Mouse (Mus musculus) stomach, embryonic 16.5 days (tissue): ENCODE results near the gene Clcf1. TPM values are rescaled to one million over a fixed set of nuclear protein-coding genes. Genes with fewer than 3 reads are reported as not detected.

Experiments used
- ATAC-seq: fragments of 200-750 bp; cut with Nextera tagmentation; 2 replicates; pipeline ENCODE4 v1.8.0; 2017; ENCODE audit warnings: moderate number of reproducible peaks, moderate TSS enrichment; ENCODE audit not compliant: insufficient read depth, low FRiP score
- H3K27ac ChIP-seq: fragments of 300-500 bp; sonication (generic); 2 replicates; pipeline ENCODE4 v1.5.1; 2014; ENCODE audit warnings: low read length
- H3K27me3 ChIP-seq: fragments of 300-500 bp; sonication (generic); 2 replicates; pipeline ENCODE4 v1.6.1; 2014; ENCODE audit warnings: low read length, control low read depth, mixed read lengths; ENCODE audit not compliant: control insufficient read depth, insufficient read depth
- H3K36me3 ChIP-seq: fragments of 300-500 bp; sonication (generic); 2 replicates; pipeline ENCODE4 v1.6.1; 2014; ENCODE audit warnings: low read length; ENCODE audit not compliant: control insufficient read depth, insufficient read depth
- H3K4me1 ChIP-seq: fragments of 300-500 bp; sonication (generic); 2 replicates; pipeline ENCODE4 v1.6.1; 2014; ENCODE audit warnings: low read length, control low read depth, mixed read lengths; ENCODE audit not compliant: control insufficient read depth, insufficient read depth
- H3K4me2 ChIP-seq: fragments of 300-500 bp; sonication (generic); 2 replicates; pipeline ENCODE4 v1.6.1; 2014; ENCODE audit warnings: low read depth, low read length, mixed read lengths
- H3K4me3 ChIP-seq: fragments of 300-500 bp; sonication (generic); replicated peaks from 2 replicates; pipeline ENCODE4 v1.5.1; 2014; ENCODE audit warnings: mild to moderate bottlenecking, low read length
- H3K9ac ChIP-seq: fragments of 300-500 bp; sonication (generic); 2 replicates; pipeline ENCODE4 v1.6.1; 2014; ENCODE audit warnings: low read length
- H3K9me3 ChIP-seq: fragments of 300-500 bp; sonication (generic); replicated peaks from 2 replicates; pipeline ENCODE4 v1.6.1; 2016; ENCODE audit warnings: low read length, control low read depth; ENCODE audit not compliant: control insufficient read depth
- WGBS: fragments of 180-500 bp; shearing (Covaris S2); extraction: QIAGEN DNeasy Blood & Tissue Kit; methylation state at CpG from one replicate; pipeline ENCODE4 v1.1.7; 2014; 5-methylcytosine and 5-hydroxymethylcytosine counted together
- polyA plus RNA-seq: library from polyadenylated mRNA; unstranded; fragments of >200 nt; fragmentation: Nextera tagmentation; extraction: Ambion mirVana; gene quantifications from 2 replicates; pipeline ENCODE4 v1.2.1, GENCODE M21; 2015

Gene Clcf1
- polyA plus RNA-seq, 1 experiment from 2014 or later, result 6.3 TPM

- H3K27ac ChIP-seq, result peak within 1 kb of the TSS; percentile 96
- H3K4me3 ChIP-seq, result peak within 1 kb of the TSS; percentile 93
- H3K9ac ChIP-seq, result peak within 1 kb of the TSS; percentile 99
- WGBS, result 3% methylated on average over 43 of the region's 47 CpGs
- H3K9me3 ChIP-seq, result no peaks in the 10 kb centered on the region
- peak; percentile 95 for ATAC-seq
- no peaks in the 10 kb centered on the region for H3K27me3 ChIP-seq
- peaks cover 19% of the 10 kb centered on the region for H3K4me1 ChIP-seq
- H3K36me3 ChIP-seq, result peaks cover 24% of the 10 kb centered on the region; the same call in 1 of the 2 replicates
- peak within 1 kb of the TSS; percentile 97 for H3K4me2 ChIP-seq
These were observed 22.3 kb upstream of the Clcf1 start, which contains the start of gene Ppp1ca for GRCm38 (mm10) chr19:4191528-4192250. Gene Ppp1ca (plus strand): TSS chr19:4192065.

- under 1% methylated on average over 50 of the region's 52 CpGs for WGBS
- ATAC-seq, result peak; percentile 48
These were observed 21.6 kb upstream of the Clcf1 start for GRCm38 (mm10) chr19:4192251-4192985.

GRCm38 (mm10) chr19:4193129-4193528, 20.9 kb upstream of the Clcf1 start:
- Histone ChIP-seq H3K9ac (peak overlapping the region; percentile 99), H3K4me3 (peak overlapping the region; percentile 93), H3K4me2 (peak overlapping the region; percentile 97), H3K36me3 (peaks cover 24% of the 10 kb centered on the region; the same call in 1 of the 2 replicates), H3K27ac (peak overlapping the region; percentile 96; the same call in 1 of the 2 replicates), H3K9me3 (no peaks in the 10 kb centered on the region), H3K27me3 (no peaks in the 10 kb centered on the region), H3K4me1 (peaks cover 19% of the 10 kb centered on the region)
- ATAC-seq, result no peak
- WGBS, result 48% methylated on average over 6 of the region's 6 CpGs

More at GRCm38 (mm10) chr19:4192251-4192985, 21.6 kb upstream of the Clcf1 start:
- Histone ChIP-seq H3K4me1 (peaks cover 19% of the 10 kb centered on the region), H3K27me3 (no peaks in the 10 kb centered on the region), H3K4me2 (peak overlapping the region; percentile 97), H3K9me3 (no peaks in the 10 kb centered on the region), H3K36me3 (peaks cover 24% of the 10 kb centered on the region; the same call in 1 of the 2 replicates), H3K4me3 (peak overlapping the region; percentile 93), H3K9ac (peak overlapping the region; percentile 99), H3K27ac (peak overlapping the region; percentile 96)

GRCm38 (mm10) chr19:4194021-4194724, 19.9 kb upstream of the Clcf1 start:
- no peak overlapping the region for H3K4me2 ChIP-seq
- no peak overlapping the region for H3K9ac ChIP-seq
- WGBS, result 86% methylated on average over 8 of the region's 8 CpGs
- peaks cover 24% of the 10 kb centered on the region; the same call in 1 of the 2 replicates for H3K36me3 ChIP-seq
- no peak overlapping the region for H3K27ac ChIP-seq
- no peak for ATAC-seq
- no peak overlapping the region for H3K4me3 ChIP-seq
- peaks cover 19% of the 10 kb centered on the region for H3K4me1 ChIP-seq
- H3K9me3 ChIP-seq, result no peaks in the 10 kb centered on the region
- H3K27me3 ChIP-seq, result no peaks in the 10 kb centered on the region

DNA sequence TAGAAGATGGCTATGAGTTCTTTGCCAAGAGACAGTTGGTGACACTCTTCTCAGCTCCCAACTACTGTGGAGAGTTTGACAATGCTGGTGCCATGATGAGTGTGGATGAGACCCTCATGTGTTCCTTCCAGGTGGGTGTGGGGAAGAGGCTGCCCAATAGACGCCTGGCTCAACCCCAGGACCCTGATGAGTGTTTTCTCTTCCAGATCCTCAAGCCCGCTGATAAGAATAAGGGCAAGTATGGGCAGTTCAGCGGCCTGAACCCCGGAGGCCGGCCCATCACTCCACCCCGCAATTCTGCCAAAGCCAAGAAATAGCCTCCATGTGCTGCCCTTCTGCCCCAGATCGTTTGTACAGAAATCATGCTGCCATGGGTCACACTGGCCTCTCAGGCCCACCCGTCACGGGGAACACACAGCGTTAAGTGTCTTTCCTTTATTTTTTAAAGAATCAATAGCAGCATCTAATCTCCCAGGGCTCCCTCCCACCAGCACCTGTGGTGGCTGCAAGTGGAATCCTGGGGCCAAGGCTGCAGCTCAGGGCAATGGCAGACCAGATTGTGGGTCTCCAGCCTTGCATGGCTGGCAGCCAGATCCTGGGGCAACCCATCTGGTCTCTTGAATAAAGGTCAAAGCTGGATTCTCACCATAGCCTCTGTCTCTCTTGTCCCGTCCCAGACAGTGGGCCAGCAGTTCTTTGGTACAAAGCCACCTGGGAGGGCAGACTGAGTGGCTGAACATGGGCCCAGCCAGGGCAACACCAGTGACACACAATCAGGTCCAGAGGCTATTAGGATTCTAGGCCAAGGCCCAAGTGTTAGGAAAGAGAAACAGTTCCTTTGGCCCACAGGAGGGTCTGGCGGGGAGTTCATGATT, 19.0 kb upstream of the Clcf1 start:
- H3K4me1 ChIP-seq, result peaks cover 20% of the 10 kb centered on the region
- H3K36me3 ChIP-seq, result peaks cover 24% of the 10 kb centered on the region; the same call in 1 of the 2 replicates

DNA sequence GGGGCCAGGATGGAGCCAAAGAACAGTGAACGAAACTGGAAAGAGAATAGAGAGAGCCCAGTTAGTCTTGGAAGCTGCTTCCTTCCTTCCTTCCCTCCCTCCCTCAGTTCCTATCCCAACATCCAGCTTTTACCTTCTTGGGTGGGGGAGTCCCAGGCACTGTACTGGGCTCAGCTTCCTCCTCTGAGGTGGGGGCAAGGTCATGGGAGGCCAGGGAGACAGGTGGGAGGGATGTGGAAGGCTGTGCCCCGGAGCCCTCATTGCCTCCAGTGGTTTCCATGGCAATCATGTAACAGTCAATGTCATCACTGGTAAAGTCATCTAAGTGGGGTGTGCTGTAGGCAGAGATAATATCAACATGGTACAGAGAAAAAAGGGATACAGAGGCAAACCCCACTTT, 18.0 kb upstream of the Clcf1 start:
- Histone ChIP-seq H3K27ac (no peak overlapping the region), H3K9me3 (no peaks in the 10 kb centered on the region), H3K4me1 (peaks cover 24% of the 10 kb centered on the region), H3K9ac (no peak overlapping the region; the same call in 1 of the 2 replicates), H3K36me3 (peaks cover 24% of the 10 kb centered on the region; the same call in 1 of the 2 replicates), H3K27me3 (no peaks in the 10 kb centered on the region), H3K4me2 (no peak overlapping the region), H3K4me3 (no peak overlapping the region)
- ATAC-seq, result no peak
- 52% methylated on average over 2 of the region's 2 CpGs for WGBS

More for the DNA sequence above, 19.0 kb upstream of the Clcf1 start:
- H3K27me3 ChIP-seq, result no peaks in the 10 kb centered on the region
- WGBS, result 79% methylated on average over 12 of the region's 12 CpGs
- no peak overlapping the region for H3K9ac ChIP-seq
- no peak overlapping the region for H3K27ac ChIP-seq
- no peak overlapping the region for H3K4me3 ChIP-seq
- no peaks in the 10 kb centered on the region for H3K9me3 ChIP-seq
- ATAC-seq, result no peak
- H3K4me2 ChIP-seq, result no peak overlapping the region

GRCm38 (mm10) chr19:4196548-4196947, 17.5 kb upstream of the Clcf1 start:
- ATAC-seq, result no peak
- Histone ChIP-seq H3K4me1 (peaks cover 24% of the 10 kb centered on the region), H3K4me3 (no peak overlapping the region), H3K9ac (no peak overlapping the region), H3K4me2 (no peak overlapping the region), H3K36me3 (peaks cover 24% of the 10 kb centered on the region; the same call in 1 of the 2 replicates), H3K9me3 (no peaks in the 10 kb centered on the region), H3K27me3 (no peaks in the 10 kb centered on the region), H3K27ac (no peak overlapping the region)
- 27% methylated on average over 5 of the region's 5 CpGs for WGBS

DNA sequence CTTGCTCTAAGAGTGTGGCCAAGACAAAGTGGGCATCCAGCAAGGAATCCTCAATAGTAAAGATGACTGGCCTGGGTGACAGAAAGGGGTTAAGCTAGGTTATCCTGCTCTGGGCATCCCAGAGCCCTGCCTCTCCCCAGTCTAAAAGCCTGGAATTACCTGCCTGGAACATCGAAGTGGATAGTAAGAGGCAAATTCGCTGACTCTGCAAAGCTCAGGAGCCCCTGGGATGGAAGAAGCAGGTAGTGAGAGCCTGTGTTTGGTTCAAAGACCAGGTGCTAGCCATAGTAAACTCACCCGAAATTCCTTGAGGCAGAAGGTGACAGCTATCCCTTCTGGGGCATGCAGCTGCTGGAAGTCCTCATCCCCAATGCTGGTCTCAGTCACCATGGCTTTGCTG, 16.9 kb upstream of the Clcf1 start:
- WGBS, result 63% methylated on average over 3 of the region's 3 CpGs

More for the DNA sequence above, 16.9 kb upstream of the Clcf1 start:
- Histone ChIP-seq H3K4me2 (no peak overlapping the region), H3K27me3 (no peaks in the 10 kb centered on the region), H3K9me3 (no peaks in the 10 kb centered on the region), H3K9ac (no peak overlapping the region), H3K27ac (no peak overlapping the region), H3K4me1 (peaks cover 29% of the 10 kb centered on the region), H3K36me3 (peaks cover 24% of the 10 kb centered on the region; the same call in 1 of the 2 replicates), H3K4me3 (no peak overlapping the region)
- no peak for ATAC-seq
